Mouse (Mus musculus): ENCODE data around the gene Ccdc136. TPM values are rescaled to one million over a fixed set of nuclear protein-coding genes. Genes with fewer than 3 reads are reported as not detected.
A peak's percentile ranks its signal among the peaks of the same experiment; 100 is the strongest.
"Not testable (repeated sequence)": the region's sequence is repeated elsewhere in the genome, so short reads cannot be mapped to it uniquely, and the experiment has no call there.

Ccdc136 gene
- polyA plus RNA-seq (2015; fragmentation: Nextera tagmentation; extraction: Ambion mirVana), result 18.1 and 21.0 TPM in 2 replicates

GRCm38 (mm10) chr6:29395910-29396713 lies at the start of gene Ccdc136:
Gene Ccdc136, plus strand, starts transcription at chr6:29396309.
- H3K36me3 ChIP-seq, result no peaks in the 10 kb centered on the region; the same call in 1 of the 2 replicates
- H3K4me1 ChIP-seq, result peaks cover 19% of the 10 kb centered on the region
- peak within 1 kb of the TSS; percentile 72 for H3K27ac ChIP-seq
- peak within 1 kb of the TSS; percentile 92 for H3K4me2 ChIP-seq
- under 1% methylated on average over 32 of the region's 49 CpGs for WGBS
- H3K4me3 ChIP-seq, result peak within 1 kb of the TSS; percentile 70
- H3K9me3 ChIP-seq, result no peaks in the 10 kb centered on the region
- peak; percentile 82 for ATAC-seq (ENCODE audit: insufficient number of reproducible peaks, low FRiP score, low TSS enrichment, low read depth)
- H3K27me3 ChIP-seq, result peaks cover 6% of the 10 kb centered on the region
- H3K9ac ChIP-seq, result peak within 1 kb of the TSS; percentile 58

- WGBS, result 97% methylated on average over 2 of the region's 2 CpGs
- H3K4me2 ChIP-seq; H3K36me3 ChIP-seq; H3K4me3 ChIP-seq; H3K27me3 ChIP-seq; H3K9ac ChIP-seq; ATAC-seq (ENCODE audit: insufficient number of reproducible peaks, low FRiP score, low TSS enrichment, low read depth); H3K27ac ChIP-seq; H3K9me3 ChIP-seq: not testable (repeated sequence)
- peaks cover 20% of the 10 kb centered on the region for H3K4me1 ChIP-seq
These were observed 49.6 kb upstream of the Ccdc136 start for GRCm38 (mm10) chr6:29346512-29346911.

DNA sequence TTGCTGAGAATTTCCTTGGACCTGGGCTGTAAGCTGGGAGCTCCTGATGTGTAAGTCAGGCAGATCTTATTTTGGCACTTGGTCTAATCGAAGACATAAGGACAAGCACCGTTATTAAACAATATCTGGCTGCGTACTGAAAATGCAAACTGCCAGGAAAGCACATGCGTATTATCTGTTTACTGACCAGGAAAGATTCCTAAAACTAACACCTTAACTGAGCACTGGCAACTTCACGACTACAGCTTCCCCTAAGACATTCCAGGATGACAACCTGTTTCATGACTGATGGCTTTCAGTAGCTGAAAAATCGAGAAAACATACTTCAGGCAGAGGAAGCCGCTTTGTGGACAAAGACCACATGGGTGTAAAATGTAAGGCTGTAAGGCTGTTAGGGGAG lies 48.9 kb upstream of the Ccdc136 start:
- Histone ChIP-seq H3K27me3 (no peaks in the 10 kb centered on the region), H3K36me3 (no peaks in the 10 kb centered on the region), H3K4me1 (peaks cover 20% of the 10 kb centered on the region), H3K4me3 (peak overlapping the region; percentile 86), H3K27ac (peak overlapping the region; percentile 93), H3K4me2 (peak overlapping the region; percentile 60), H3K9ac (peak overlapping the region; percentile 60), H3K9me3 (no peaks in the 10 kb centered on the region)
- 27% methylated on average over 7 of the region's 7 CpGs for WGBS
- ATAC-seq (ENCODE audit: insufficient number of reproducible peaks, low FRiP score, low TSS enrichment, low read depth), result no peak

DNA sequence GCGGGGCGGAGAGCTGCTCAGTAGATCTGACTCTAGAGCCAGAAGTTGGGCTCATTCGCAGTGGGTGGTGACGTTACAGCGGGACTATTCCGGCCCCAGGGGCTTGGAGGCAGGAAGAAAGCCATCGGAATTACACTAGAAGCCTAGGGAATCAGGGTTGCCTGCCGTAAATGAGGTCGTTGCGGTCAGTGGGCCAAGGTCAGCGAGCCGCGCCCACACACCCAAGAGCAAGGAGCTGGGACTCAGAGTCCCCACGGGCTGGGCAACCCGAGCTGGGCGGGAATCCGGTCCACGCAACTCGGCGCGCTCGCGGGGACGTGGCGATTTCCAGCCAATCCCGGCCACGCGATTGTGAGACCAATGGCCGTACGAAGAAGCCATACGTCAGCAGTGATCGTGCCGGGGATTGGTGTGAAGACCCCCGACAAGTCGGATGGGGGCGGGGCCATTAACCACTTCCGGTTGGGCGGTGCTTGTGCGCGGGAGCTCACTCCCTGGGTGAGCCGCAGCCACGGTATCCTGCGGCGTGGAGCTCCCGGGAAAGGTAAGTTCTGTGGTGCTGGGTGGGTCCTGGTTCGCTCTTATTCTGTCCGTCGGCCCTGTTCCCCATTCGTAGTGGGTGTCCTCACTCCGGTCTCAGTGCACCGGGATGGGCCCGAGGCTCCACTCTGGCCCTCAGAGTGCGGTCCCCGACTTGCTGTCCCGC lies 48.3 kb upstream of the Ccdc136 start, which contains the start of gene Calu:
TSS of gene Calu (plus strand) at position 405 of the 706 bp plus-strand sequence.
- peaks cover 23% of the 10 kb centered on the region for H3K4me1 ChIP-seq
- under 1% methylated on average over 55 of the region's 55 CpGs for WGBS
- no peaks in the 10 kb centered on the region for H3K27me3 ChIP-seq
- peak within 1 kb of the TSS; percentile 86 for H3K4me3 ChIP-seq
- peak within 1 kb of the TSS; percentile 93 for H3K27ac ChIP-seq
- H3K9ac ChIP-seq, result peak within 1 kb of the TSS; percentile 98
- ATAC-seq (ENCODE audit: insufficient number of reproducible peaks, low FRiP score, low TSS enrichment, low read depth), result peak; percentile 99
- H3K36me3 ChIP-seq, result no peaks in the 10 kb centered on the region
- H3K4me2 ChIP-seq, result peak within 1 kb of the TSS; percentile 60
- H3K9me3 ChIP-seq, result no peaks in the 10 kb centered on the region

GRCm38 (mm10) chr6:29348371-29348724 lies 47.8 kb upstream of the Ccdc136 start:
- H3K4me3 ChIP-seq, result peak overlapping the region; percentile 86
- peak overlapping the region; percentile 49; the same call in 1 of the 2 replicates for H3K4me2 ChIP-seq
- H3K36me3 ChIP-seq, result no peaks in the 10 kb centered on the region
- WGBS, result 0% methylated on average over 15 of the region's 15 CpGs
- no peaks in the 10 kb centered on the region for H3K27me3 ChIP-seq
- peak overlapping the region; percentile 91 for H3K27ac ChIP-seq
- no peaks in the 10 kb centered on the region for H3K9me3 ChIP-seq
- peak overlapping the region; percentile 98 for H3K9ac ChIP-seq
- H3K4me1 ChIP-seq, result peaks cover 25% of the 10 kb centered on the region
- ATAC-seq (ENCODE audit: insufficient number of reproducible peaks, low FRiP score, low TSS enrichment, low read depth), result no peak; the same call in 1 of the 2 replicates

- no peak overlapping the region for H3K27ac ChIP-seq
- ATAC-seq (ENCODE audit: insufficient number of reproducible peaks, low FRiP score, low TSS enrichment, low read depth), result no peak
- no peak overlapping the region for H3K4me2 ChIP-seq
- H3K4me3 ChIP-seq, result no peak overlapping the region
- peaks cover 4% of the 10 kb centered on the region for H3K36me3 ChIP-seq
- peaks cover 25% of the 10 kb centered on the region for H3K4me1 ChIP-seq
- H3K9ac ChIP-seq, result no peak overlapping the region
- H3K27me3 ChIP-seq, result no peaks in the 10 kb centered on the region
- H3K9me3 ChIP-seq, result no peaks in the 10 kb centered on the region
These were observed 44.5 kb upstream of the Ccdc136 start for GRCm38 (mm10) chr6:29351613-29352012.

GRCm38 (mm10) chr6:29352816-29353215 lies 43.3 kb upstream of the Ccdc136 start:
- 74% methylated on average over 5 of the region's 5 CpGs for WGBS
- Histone ChIP-seq H3K36me3 (peaks cover 13% of the 10 kb centered on the region), H3K4me1 (peaks cover 20% of the 10 kb centered on the region), H3K4me2 (no peak overlapping the region), H3K9me3 (no peaks in the 10 kb centered on the region), H3K27ac (no peak overlapping the region), H3K9ac (no peak overlapping the region), H3K4me3 (no peak overlapping the region), H3K27me3 (no peaks in the 10 kb centered on the region)
- no peak for ATAC-seq (ENCODE audit: insufficient number of reproducible peaks, low FRiP score, low TSS enrichment, low read depth)

DNA sequence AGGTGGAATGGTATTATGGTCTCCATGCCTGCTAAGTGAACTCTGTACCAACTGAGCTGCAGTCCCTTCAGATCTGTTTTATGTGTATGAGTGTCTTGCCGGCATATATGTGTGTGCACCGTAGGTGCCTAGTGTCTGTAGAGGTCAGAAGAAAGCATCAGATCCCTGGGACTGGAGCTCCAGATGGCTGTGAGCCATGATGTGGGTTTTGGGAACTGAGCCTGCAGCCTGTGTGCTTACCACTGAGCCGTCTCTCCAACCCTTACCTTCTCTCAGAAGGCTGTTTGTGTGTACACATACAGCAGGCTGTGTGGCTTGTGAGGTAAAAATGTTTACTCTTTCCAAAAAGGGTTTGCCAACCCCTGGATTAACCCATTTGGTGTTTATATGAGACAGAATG lies 36.7 kb upstream of the Ccdc136 start:
- H3K9me3 ChIP-seq, result no peaks in the 10 kb centered on the region
- no peak overlapping the region for H3K27ac ChIP-seq
- no peak overlapping the region for H3K4me2 ChIP-seq
- H3K27me3 ChIP-seq, result no peaks in the 10 kb centered on the region
- peaks cover 20% of the 10 kb centered on the region for H3K4me1 ChIP-seq
- H3K4me3 ChIP-seq, result no peak overlapping the region
- ATAC-seq (ENCODE audit: insufficient number of reproducible peaks, low FRiP score, low TSS enrichment, low read depth), result no peak
- H3K36me3 ChIP-seq, result peaks cover 49% of the 10 kb centered on the region
- 86% methylated on average over 3 of the region's 3 CpGs for WGBS
- no peak overlapping the region for H3K9ac ChIP-seq

GRCm38 (mm10) chr6:29360211-29360610 lies 35.9 kb upstream of the Ccdc136 start:
- no peak overlapping the region for H3K4me2 ChIP-seq
- no peaks in the 10 kb centered on the region for H3K27me3 ChIP-seq
- WGBS, result 80% methylated on average over 6 of the region's 6 CpGs
- no peak for ATAC-seq (ENCODE audit: insufficient number of reproducible peaks, low FRiP score, low TSS enrichment, low read depth)
- H3K36me3 ChIP-seq, result peaks cover 53% of the 10 kb centered on the region
- peaks cover 20% of the 10 kb centered on the region for H3K4me1 ChIP-seq
- no peak overlapping the region for H3K9ac ChIP-seq
- no peak overlapping the region for H3K4me3 ChIP-seq
- no peaks in the 10 kb centered on the region for H3K9me3 ChIP-seq
- no peak overlapping the region for H3K27ac ChIP-seq

DNA sequence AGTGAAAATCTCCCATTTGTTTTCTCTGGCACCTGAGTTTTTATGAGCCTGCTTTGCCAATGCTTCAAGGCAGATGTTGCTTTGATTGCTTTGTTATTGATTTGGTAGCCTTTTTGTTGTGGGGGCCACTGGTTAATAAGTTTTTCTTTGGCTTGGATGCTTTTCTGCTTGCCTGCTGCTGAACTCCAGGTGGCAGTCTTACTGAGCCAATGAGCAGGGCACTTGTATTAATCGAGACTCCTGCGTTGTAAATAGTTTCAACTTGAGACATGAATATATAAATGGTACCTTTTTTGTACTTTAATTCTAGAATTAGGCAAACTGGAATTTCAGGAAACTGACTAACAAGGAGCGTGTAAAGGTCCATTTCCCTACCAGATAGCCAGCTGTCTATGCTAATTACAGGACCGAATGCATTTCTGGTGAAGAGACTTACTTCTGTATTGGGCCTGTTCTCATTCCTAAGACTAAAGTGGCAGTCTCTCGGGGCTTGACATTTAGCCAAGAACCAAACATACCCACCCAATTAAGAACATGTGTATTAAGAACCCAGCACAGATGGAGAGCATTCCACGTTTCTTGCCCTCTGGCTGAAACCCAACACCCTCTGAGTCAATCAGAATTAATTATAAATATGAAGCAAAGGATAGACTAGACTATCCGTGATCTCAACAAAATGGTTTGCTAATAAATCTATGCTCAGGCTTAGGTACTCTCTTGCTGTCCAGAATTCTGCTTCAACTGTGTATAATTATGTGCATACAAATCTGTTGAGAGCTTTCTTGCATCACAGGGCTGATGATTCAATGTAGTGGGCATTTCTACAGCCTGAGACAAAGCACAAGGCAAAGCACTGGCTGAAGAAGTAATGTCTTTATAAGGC lies 33.6 kb upstream of the Ccdc136 start:
- Histone ChIP-seq H3K9ac (no peak overlapping the region), H3K27me3 (no peaks in the 10 kb centered on the region), H3K27ac (peak overlapping the region; percentile 43; the same call in 1 of the 2 replicates), H3K4me2 (no peak overlapping the region), H3K36me3 (peaks cover 63% of the 10 kb centered on the region), H3K9me3 (no peaks in the 10 kb centered on the region), H3K4me1 (peaks cover 20% of the 10 kb centered on the region), H3K4me3 (no peak overlapping the region)
- ATAC-seq (ENCODE audit: insufficient number of reproducible peaks, low FRiP score, low TSS enrichment, low read depth), result peak; percentile 30; the same call in 1 of the 2 replicates
- 31% methylated on average over 7 of the region's 7 CpGs for WGBS

DNA sequence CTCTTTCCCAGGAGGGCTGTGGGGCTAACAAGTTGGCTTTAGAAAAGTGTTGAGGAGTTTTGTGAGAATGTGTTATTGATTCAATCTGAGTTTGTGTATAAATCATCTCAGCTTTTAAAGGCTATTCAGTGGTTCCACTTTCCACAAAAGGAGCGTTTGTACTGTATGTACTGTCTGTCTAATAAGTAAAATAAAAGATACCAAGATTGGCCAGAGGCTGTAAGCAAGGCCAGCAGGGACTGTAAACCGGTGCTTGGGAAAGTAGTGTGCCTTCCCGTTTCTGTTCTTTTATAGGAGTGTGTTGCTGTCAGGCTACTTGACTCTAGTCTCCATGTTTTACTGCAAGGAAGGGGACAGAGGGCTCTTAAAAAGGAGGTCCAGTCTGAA lies 33.0 kb upstream of the Ccdc136 start:
- Histone ChIP-seq H3K4me2 (no peak overlapping the region), H3K4me3 (no peak overlapping the region), H3K27me3 (no peaks in the 10 kb centered on the region), H3K4me1 (peaks cover 20% of the 10 kb centered on the region), H3K27ac (peak overlapping the region; percentile 43; the same call in 1 of the 2 replicates), H3K36me3 (peaks cover 62% of the 10 kb centered on the region), H3K9me3 (no peaks in the 10 kb centered on the region), H3K9ac (no peak overlapping the region)
- WGBS, result 57% methylated on average over 3 of the region's 3 CpGs
- no peak for ATAC-seq (ENCODE audit: insufficient number of reproducible peaks, low FRiP score, low TSS enrichment, low read depth)

Measured in limb, embryonic 15.5 days (tissue).